Mouse (Mus musculus) liver, embryonic 14.5 days (tissue): Measurements from ENCODE around the gene Slc35b3.

Source experiments
- CTCF ChIP-seq: IDR thresholded peaks from 2 replicates; pipeline ENCODE4 v1.5.1; 2016; ENCODE audit warnings: antibody characterized with exemption, low read depth, control low read depth
- EP300 ChIP-seq: IDR thresholded peaks from 2 replicates; pipeline ENCODE4 v1.6.1; 2016; ENCODE audit warnings: antibody characterized with exemption, low read depth

- TF ChIP-seq EP300, result no peak
- no peak for TF ChIP-seq CTCF
Observed at GRCm38 (mm10) chr13:38975853-38976252, 15.2 kb upstream of the Slc35b3 start.
